Mouse (Mus musculus) embryonic facial prominence, embryonic 13.5 days (tissue): ENCODE measurements around the gene Psip1. TPM values are rescaled to one million over a fixed set of nuclear protein-coding genes. Genes with fewer than 3 reads are reported as not detected.
A peak's percentile ranks its signal among the peaks of the same experiment; 100 is the strongest.

Experiments
- ATAC-seq: fragments of 200-750 bp; cut with Nextera tagmentation; 2 replicates; pipeline ENCODE4 v1.8.0; 2017; ENCODE audit warnings: low read depth; ENCODE audit not compliant: insufficient number of reproducible peaks, insufficient read depth, low FRiP score, low TSS enrichment
- H3K27ac ChIP-seq: fragments of 300-500 bp; sonication (generic); 2 replicates; pipeline ENCODE4 v1.5.1; 2015; ENCODE audit warnings: moderate library complexity, mild to moderate bottlenecking, inconsistent platforms
- H3K27me3 ChIP-seq: fragments of 300-500 bp; sonication (generic); 2 replicates; pipeline ENCODE4 v1.6.1; 2015; ENCODE audit warnings: mild to moderate bottlenecking, inconsistent platforms
- H3K36me3 ChIP-seq: fragments of 300-500 bp; sonication (generic); 2 replicates; pipeline ENCODE4 v1.6.1; 2015; ENCODE audit warnings: mild to moderate bottlenecking, inconsistent platforms
- H3K4me1 ChIP-seq: fragments of 300-500 bp; sonication (generic); 2 replicates; pipeline ENCODE4 v1.6.1; 2015; ENCODE audit warnings: inconsistent platforms
- H3K4me2 ChIP-seq: fragments of 300-500 bp; sonication (generic); 2 replicates; pipeline ENCODE4 v1.6.1; 2015; ENCODE audit warnings: moderate library complexity, mild to moderate bottlenecking, inconsistent platforms
- H3K4me3 ChIP-seq: fragments of 300-500 bp; sonication (generic); 2 replicates; pipeline ENCODE4 v1.5.1; 2015; ENCODE audit warnings: mild to moderate bottlenecking, inconsistent platforms
- H3K9ac ChIP-seq: fragments of 300-500 bp; sonication (generic); 2 replicates; pipeline ENCODE4 v1.6.1; 2015; ENCODE audit warnings: mild to moderate bottlenecking, inconsistent platforms
- H3K9me3 ChIP-seq: fragments of 300-500 bp; sonication (generic); 2 replicates; pipeline ENCODE4 v1.6.1; 2016; ENCODE audit warnings: inconsistent platforms
- WGBS: fragments of 180-500 bp; shearing (Covaris S2); methylation state at CpG from one replicate; pipeline ENCODE4 v1.1.7; 2015; ENCODE audit warnings: mixed read lengths; 5-methylcytosine and 5-hydroxymethylcytosine counted together
- polyA plus RNA-seq: library from polyadenylated mRNA; unstranded; fragments of >200 nt; fragmentation: Nextera tagmentation; extraction: Ambion mirVana; gene quantifications from 2 replicates; pipeline ENCODE4 v1.2.1, GENCODE M21; 2015

Gene Psip1
- polyA plus RNA-seq, 1 experiment from 2014 or later: 184 TPM

DNA sequence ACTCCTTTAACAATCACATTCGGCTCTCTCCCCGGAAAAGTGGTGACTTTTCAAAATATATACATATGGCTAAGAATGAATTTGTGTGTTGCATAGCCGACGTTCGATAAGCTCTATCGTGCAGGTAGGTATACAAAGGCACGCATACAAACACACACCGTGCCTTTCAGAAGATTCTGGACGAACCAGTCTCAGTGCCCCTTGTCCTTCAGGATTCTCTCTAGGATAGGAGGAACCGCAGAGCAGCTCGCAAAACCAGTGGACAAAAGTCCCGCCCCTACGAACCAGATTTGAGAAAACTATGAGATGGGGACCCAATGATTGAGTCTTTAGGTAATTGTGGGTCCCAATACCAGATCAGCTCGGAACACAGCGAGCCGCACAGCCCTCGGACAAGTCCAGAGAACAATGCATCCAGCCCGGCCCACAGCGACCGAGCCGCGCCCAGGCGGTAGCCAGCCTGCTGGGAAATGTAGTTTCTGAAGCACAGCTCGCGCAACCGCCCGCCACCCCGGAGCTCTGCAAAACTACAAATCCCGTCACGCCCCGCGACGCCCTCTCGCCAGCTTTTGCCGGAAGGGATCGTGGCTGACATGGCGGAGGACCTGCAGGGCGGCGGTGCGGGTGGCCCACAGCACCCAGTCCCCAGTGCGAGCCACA lies 69.0 kb downstream of the Psip1 start, which contains the start of gene Snapc3:
Snapc3 (plus strand) TSS at position 565 of the 660 bp plus-strand sequence.
- under 1% methylated on average over 41 of the region's 41 CpGs for WGBS

GRCm38 (mm10) chr4:83414241-83414824 lies 71.9 kb downstream of the Psip1 start:
- Histone ChIP-seq H3K4me2 (no peak overlapping the region), H3K4me3 (no peak overlapping the region), H3K9ac (no peak overlapping the region), H3K27ac (no peak overlapping the region), H3K36me3 (no peaks in the 10 kb centered on the region), H3K27me3 (no peaks in the 10 kb centered on the region), H3K9me3 (no peaks in the 10 kb centered on the region), H3K4me1 (peaks cover 12% of the 10 kb centered on the region)
- WGBS: 77% methylated on average over 5 of the region's 5 CpGs
- no peak for ATAC-seq

More for the DNA sequence above, 69.0 kb downstream of the Psip1 start, which contains the start of gene Snapc3:
- peak within 1 kb of the TSS; percentile 86 for H3K27ac ChIP-seq
- H3K36me3 ChIP-seq: 0 out of 2 replicates have a peak, but pooled peaks cover 3% of the 10 kb centered on the region
- peak within 1 kb of the TSS; percentile 96 for H3K4me3 ChIP-seq
- ATAC-seq: peak; percentile 99
- H3K27me3 ChIP-seq: no peaks in the 10 kb centered on the region
- peak within 1 kb of the TSS; percentile 70 for H3K4me2 ChIP-seq
- peak within 1 kb of the TSS; percentile 93 for H3K9ac ChIP-seq
- H3K4me1 ChIP-seq: peaks cover 16% of the 10 kb centered on the region
- H3K9me3 ChIP-seq: no peaks in the 10 kb centered on the region

DNA sequence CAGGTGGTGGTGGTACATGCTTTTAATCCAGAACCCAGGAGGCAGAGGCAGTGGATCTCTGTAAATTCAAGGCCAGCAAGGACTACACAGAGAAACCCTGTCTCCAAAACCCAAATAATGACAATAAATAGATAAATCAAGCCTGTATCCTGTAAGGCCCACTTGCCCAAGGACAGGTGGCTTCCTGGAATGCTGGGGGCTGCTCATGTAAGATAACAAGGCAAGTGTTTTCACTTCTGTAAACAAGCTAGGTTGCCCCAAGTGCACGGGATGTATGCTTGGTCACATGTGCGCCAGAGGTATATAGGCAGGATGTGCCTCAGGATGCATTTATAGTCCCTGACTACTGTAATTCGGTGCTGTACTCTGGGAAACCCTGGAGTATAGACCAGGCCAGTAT lies 74.2 kb downstream of the Psip1 start:
- H3K4me1 ChIP-seq: peaks cover 3% of the 10 kb centered on the region; the same call in 1 of the 2 replicates
- peaks cover 15% of the 10 kb centered on the region for H3K9me3 ChIP-seq
- no peak overlapping the region for H3K4me3 ChIP-seq
- 80% methylated on average over 3 of the region's 3 CpGs for WGBS
- no peaks in the 10 kb centered on the region for H3K36me3 ChIP-seq
- no peak overlapping the region for H3K9ac ChIP-seq
- no peak overlapping the region for H3K27ac ChIP-seq
- H3K4me2 ChIP-seq: no peak overlapping the region
- ATAC-seq: no peak
- H3K27me3 ChIP-seq: no peaks in the 10 kb centered on the region

DNA sequence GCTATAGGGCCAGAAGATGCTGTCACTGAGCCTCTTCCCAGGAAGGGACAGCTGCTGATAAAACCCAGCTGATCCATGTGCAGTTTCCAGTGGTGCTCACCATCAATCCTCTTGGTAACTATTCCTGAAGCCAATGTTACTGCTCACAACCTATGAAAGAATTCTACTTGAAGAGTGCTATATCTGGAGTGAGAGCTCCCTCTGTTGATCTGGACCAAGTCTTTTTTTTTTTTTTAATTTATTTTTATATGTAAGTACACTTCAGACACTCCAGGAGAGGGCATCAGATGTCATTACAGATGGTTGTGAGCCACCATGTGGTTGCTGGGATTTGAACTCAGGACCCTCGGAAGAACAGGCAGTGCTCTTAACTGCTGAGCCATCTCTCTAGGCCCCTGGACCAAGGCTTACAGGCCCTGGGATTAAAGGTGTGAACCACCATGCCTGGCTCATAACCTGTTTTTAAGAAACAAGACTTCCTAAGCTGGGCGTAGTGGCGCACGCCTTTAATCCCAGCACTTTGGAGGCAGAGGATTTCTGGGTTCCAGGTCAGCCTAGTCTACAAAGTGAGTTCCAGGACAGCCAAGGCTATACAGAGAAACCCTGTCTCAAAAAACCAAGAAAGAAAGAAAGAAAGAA lies 76.3 kb downstream of the Psip1 start:
- Histone ChIP-seq H3K27ac (no peak overlapping the region), H3K36me3 (no peaks in the 10 kb centered on the region), H3K4me3 (no peak overlapping the region), H3K4me2 (no peak overlapping the region), H3K9me3 (peaks cover 15% of the 10 kb centered on the region), H3K4me1 (no peaks in the 10 kb centered on the region), H3K9ac (no peak overlapping the region), H3K27me3 (no peaks in the 10 kb centered on the region)
- ATAC-seq: no peak
- WGBS: 95% methylated on average over 4 of the region's 4 CpGs

GRCm38 (mm10) chr4:83407688-83408087 lies 78.6 kb downstream of the Psip1 start:
- no peaks in the 10 kb centered on the region for H3K4me1 ChIP-seq
- no peaks in the 10 kb centered on the region for H3K27me3 ChIP-seq
- H3K4me3 ChIP-seq: no peak overlapping the region
- H3K9me3 ChIP-seq: peaks cover 24% of the 10 kb centered on the region
- no peak overlapping the region for H3K27ac ChIP-seq
- ATAC-seq: no peak
- H3K9ac ChIP-seq: no peak overlapping the region
- WGBS: 92% methylated on average over 6 of the region's 6 CpGs
- no peaks in the 10 kb centered on the region for H3K36me3 ChIP-seq
- no peak overlapping the region for H3K4me2 ChIP-seq

Other genes starting within 250 kb of the Psip1 start
- 3.5 and 3.9 TPM in 2 replicates for gene Ttc39b, start 162.2 kb downstream of the Psip1 start, polyA plus RNA-seq
- 48.5 and 53.7 TPM in 2 replicates for gene Snapc3, start 68.7 kb downstream of the Psip1 start, polyA plus RNA-seq
- gene Ccdc171, start 39.1 kb upstream of the Psip1 start, polyA plus RNA-seq: 6.4 and 7.7 TPM in 2 replicates